ENCODE assay signal across 8 mouse cellular contexts in genomic region chr2:26140903-26141302, GRCm38 (mm10). TPM values are rescaled to one million over a fixed set of nuclear protein-coding genes. Genes with fewer than 3 reads are reported as not detected.
A peak's percentile ranks its signal among the peaks of the same experiment; 100 is the strongest.
DNase-seq lines count a peak whose midpoint lies in the region; ATAC-seq and TF ChIP-seq lines count a peak whose summit lies in the region.

No protein-coding gene starts in this region.

- no peak for TF ChIP-seq POLR2A in CH12.LX (IDR thresholded peaks at IDR 0.05; ENCODE audit: low read depth, low read length)

- no peak for TF ChIP-seq EP300 in CH12.LX (IDR thresholded peaks at IDR 0.05; ENCODE audit: low read length)

- WGBS in heart, embryonic 11.5 days (ENCODE audit: insufficient replicate concordance) = 18% methylated on average over 6 of the region's 6 CpGs
- WGBS in forebrain, embryonic 11.5 days = 20% methylated on average over 6 of the region's 6 CpGs
- 18% methylated on average over 6 of the region's 6 CpGs for WGBS in liver, embryonic 12.5 days (ENCODE audit: insufficient replicate concordance)

- no peaks in the 10 kb centered on the region for H3K36me3 ChIP-seq in heart, embryonic 11.5 days (ENCODE audit: control insufficient read depth, insufficient read depth, low read length)
- peaks cover 10 to 33% of the 10 kb centered on the region in 2 experiments for H3K36me3 ChIP-seq in CH12.LX (replicated peaks in 1 of 2; ENCODE audit: control insufficient read depth in 1 of 2, insufficient read depth in 1 of 2, low read length in 1 of 2)
- H3K36me3 ChIP-seq in forebrain, embryonic 11.5 days (ENCODE audit: control insufficient read depth, insufficient read depth, low read length) = no peaks in the 10 kb centered on the region
- peaks cover 32% of the 10 kb centered on the region for H3K36me3 ChIP-seq in liver, embryonic 12.5 days

- dilution Hi-C loops in CH12.LX (cut with MboI; ENCODE audit: extremely low pct_ligation_motif_present, extremely low pct_unique_long_range_greater_than_20kb, low sequenced_read_pairs) = no loop called here

- H3K4me1 ChIP-seq in heart, embryonic 11.5 days (ENCODE audit: control insufficient read depth, insufficient read depth, low read length) = peaks cover 22% of the 10 kb centered on the region
- H3K4me1 ChIP-seq in CH12.LX (ENCODE audit: control insufficient read depth in 1 of 2, insufficient read depth in 2 of 2) = peaks cover 10 to 27% of the 10 kb centered on the region in 2 experiments
- peaks cover 13% of the 10 kb centered on the region for H3K4me1 ChIP-seq in forebrain, embryonic 11.5 days (replicated peaks; ENCODE audit: control insufficient read depth, insufficient read depth, low read length)
- H3K4me1 ChIP-seq in liver, embryonic 12.5 days = peaks cover 46% of the 10 kb centered on the region

- H3K9ac ChIP-seq in heart, embryonic 11.5 days (ENCODE audit: low read depth, low read length) = peak overlapping the region; percentile 96
- peak overlapping the region; percentile 40 for H3K9ac ChIP-seq in CH12.LX (ENCODE audit: insufficient read depth, low read depth)
- peak overlapping the region; percentile 74 for H3K9ac ChIP-seq in forebrain, embryonic 11.5 days (ENCODE audit: low read length)
- H3K9ac ChIP-seq in liver, embryonic 12.5 days = peak overlapping the region; percentile 96

- intact Hi-C loops in heart, postnatal 36 days (cut with DNase I) = loop anchor here (2.0 to 5.0 kb wide), 3 partner anchors 18 to 289 kb away; partner anchors contain the start of gene Nacc2

- no peak for TF ChIP-seq CTCF in CH12.LX (conservative IDR thresholded peaks at IDR 0.05 in 1 of 2, IDR thresholded peaks at IDR 0.05 in 1 of 2; ENCODE audit: low read depth in 2 of 2, low read length in 2 of 2)

- peak overlapping the region; percentile 94 for H3K27ac ChIP-seq in heart, embryonic 11.5 days (ENCODE audit: low read depth, low read length)
- no peak overlapping the region for H3K27ac ChIP-seq in CH12.LX (ENCODE audit: insufficient read depth, low read depth)
- H3K27ac ChIP-seq in forebrain, embryonic 11.5 days (ENCODE audit: low read depth, low read length) = no peak overlapping the region
- H3K27ac ChIP-seq in liver, embryonic 12.5 days = peak overlapping the region; percentile 88

- H3K4me2 ChIP-seq in heart, embryonic 11.5 days = peak overlapping the region; percentile 95
- H3K4me2 ChIP-seq in CH12.LX (ENCODE audit: insufficient read depth, low read depth, poor library complexity, severe bottlenecking) = peak overlapping the region; percentile 73
- peak overlapping the region; percentile 86 for H3K4me2 ChIP-seq in forebrain, embryonic 11.5 days (ENCODE audit: low read depth, low read length, severe bottlenecking)
- H3K4me2 ChIP-seq in liver, embryonic 12.5 days = peak overlapping the region; percentile 86

- TF ChIP-seq RAD21 in CH12.LX (IDR thresholded peaks at IDR 0.05; ENCODE audit: low read depth, low read length) = no peak

- H3K9me3 ChIP-seq in heart, embryonic 11.5 days (replicated peaks; ENCODE audit: control insufficient read depth, low read length) = no peaks in the 10 kb centered on the region
- H3K9me3 ChIP-seq in CH12.LX (replicated peaks; ENCODE audit: low read length) = no peaks in the 10 kb centered on the region
- H3K9me3 ChIP-seq in forebrain, embryonic 11.5 days (ENCODE audit: control insufficient read depth, low read length) = no peaks in the 10 kb centered on the region
- H3K9me3 ChIP-seq in liver, embryonic 12.5 days (replicated peaks) = no peaks in the 10 kb centered on the region

- H3K79me2 ChIP-seq in CH12.LX (replicated peaks; ENCODE audit: control insufficient read depth, extremely low read depth, insufficient read depth, poor library complexity, severe bottlenecking) = no peaks in the 10 kb centered on the region

- in situ Hi-C loops in CH12.LX (cut with MboI; ENCODE audit: low pct_ligation_motif_present, low pct_unique_long_range_greater_than_20kb, low sequenced_read_pairs) = loop anchor here (10.0 kb wide), 2 partner anchors 86 to 116 kb away; partner anchors contain the start of gene Ubac1

- H3K4me3 ChIP-seq in heart, embryonic 11.5 days (ENCODE audit: low read depth, low read length) = peak overlapping the region; percentile 89
- H3K4me3 ChIP-seq in CH12.LX (replicated peaks in 1 of 3; ENCODE audit: low read depth in 2 of 3, low read length in 2 of 3, poor library complexity in 1 of 3) = peak overlapping the region; percentile 86 to 95 (median 88)
- H3K4me3 ChIP-seq in forebrain, embryonic 11.5 days (ENCODE audit: low read depth, low read length) = peak overlapping the region; percentile 74
- peak overlapping the region; percentile 92 for H3K4me3 ChIP-seq in liver, embryonic 12.5 days

- DNase-seq in heart, postnatal 36 days = no peak
- DNase-seq in CH12.LX (ENCODE audit: extremely low read depth) = no peak
- no peak for DNase-seq in forebrain, embryonic 11.5 days (ENCODE audit: low spot score)
- peak; percentile 52 for DNase-seq in thymus, postnatal 4 days
- no peak for DNase-seq in embryo, embryonic 10.5 days (ENCODE audit: low spot score)
- DNase-seq in urinary bladder, postnatal 14 days (ENCODE audit: low spot score) = no peak

- no peak for ATAC-seq in heart, embryonic 11.5 days (replicated peaks; ENCODE audit: insufficient number of reproducible peaks, low FRiP score, low TSS enrichment)
- peak; percentile 5 for ATAC-seq in forebrain, embryonic 11.5 days (replicated peaks; ENCODE audit: low FRiP score)
- ATAC-seq in liver, embryonic 12.5 days = no peak

- no peaks in the 10 kb centered on the region for H3K27me3 ChIP-seq in heart, embryonic 11.5 days (ENCODE audit: control insufficient read depth, insufficient read depth, low read length)
- no peaks in the 10 kb centered on the region for H3K27me3 ChIP-seq in CH12.LX (replicated peaks)
- H3K27me3 ChIP-seq in forebrain, embryonic 11.5 days (ENCODE audit: control insufficient read depth, insufficient read depth, low read length) = no peaks in the 10 kb centered on the region
- no peaks in the 10 kb centered on the region for H3K27me3 ChIP-seq in liver, embryonic 12.5 days (replicated peaks)

TF ChIP-seq in CH12.LX, 34 proteins besides CTCF, POLR2A, EP300 and RAD21:
- TF ChIP-seq SMC3 (IDR thresholded peaks at IDR 0.05; ENCODE audit: low read depth, low read length) = no peak
- TF ChIP-seq MAFK (IDR thresholded peaks at IDR 0.05; ENCODE audit: insufficient replicate concordance, low read length) = no peak
- no peak for TF ChIP-seq SIN3A (IDR thresholded peaks at IDR 0.05; ENCODE audit: low read length)
- TF ChIP-seq ELF1 (IDR thresholded peaks at IDR 0.05; ENCODE audit: low read depth, low read length) = no peak
- TF ChIP-seq ZC3H11A (IDR thresholded peaks at IDR 0.05; ENCODE audit: low read depth, low read length) = no peak
- no peak for TF ChIP-seq POLR2AphosphoS2 (IDR thresholded peaks at IDR 0.05; ENCODE audit: low read depth, low read length)
- TF ChIP-seq ZMIZ1 (IDR thresholded peaks at IDR 0.05; ENCODE audit: low read depth, low read length) = no peak
- TF ChIP-seq MAZ (IDR thresholded peaks at IDR 0.05; ENCODE audit: low read depth, low read length) = no peak
- no peak for TF ChIP-seq E2F4 (IDR thresholded peaks at IDR 0.05; ENCODE audit: insufficient replicate concordance, low read depth, low read length)
- TF ChIP-seq BHLHE40 (IDR thresholded peaks at IDR 0.05; ENCODE audit: low read depth, low read length) = no peak
- TF ChIP-seq GABPA (IDR thresholded peaks at IDR 0.05; ENCODE audit: insufficient replicate concordance, low read depth, low read length) = no peak
- no peak for TF ChIP-seq TCF12 (IDR thresholded peaks at IDR 0.05; ENCODE audit: low read depth, low read length)
- no peak for TF ChIP-seq HCFC1 (IDR thresholded peaks at IDR 0.05; ENCODE audit: low read depth, low read length)
- no peak for TF ChIP-seq MYC (IDR thresholded peaks at IDR 0.05; ENCODE audit: low read depth, low read length)
- TF ChIP-seq IRF4 (IDR thresholded peaks at IDR 0.05; ENCODE audit: low read depth, low read length) = no peak
- TF ChIP-seq CHD1 (IDR thresholded peaks at IDR 0.05; ENCODE audit: low read depth, low read length) = no peak
- TF ChIP-seq KAT2A (IDR thresholded peaks at IDR 0.05; ENCODE audit: insufficient replicate concordance, low read length) = no peak
- no peak for TF ChIP-seq ZKSCAN1 (IDR thresholded peaks at IDR 0.05; ENCODE audit: borderline replicate concordance, low read depth, low read length)
- no peak for TF ChIP-seq CHD2 (IDR thresholded peaks at IDR 0.05; ENCODE audit: low read length)
- no peak for TF ChIP-seq MXI1 (IDR thresholded peaks at IDR 0.05; ENCODE audit: low read depth, low read length)

RNA-seq across cellular contexts. Expression of gene Nacc2, which starts 17.9 kb away (rescaled TPM):
- polyA plus RNA-seq in heart, embryonic 11.5 days (2014; fragmentation: Nextera tagmentation; extraction: Ambion mirVana) = 3.4 and 7.1 TPM in 2 replicates
- total RNA-seq in heart, postnatal 36 days (2021) = 10 to 100 TPM; 23.4 to 25.3 TPM
- 1.6 and 2.3 TPM in 2 replicates for total RNA-seq in CH12.LX (2012; rRNA removed)
- 0.59 and 0.88 TPM in 2 replicates for total RNA-seq in CH12.LX (2014; rRNA removed)
- polyA plus RNA-seq in CH12.LX (2012; ENCODE audit: insufficient read length, low read depth) = 1.1 TPM in 2 replicates
- 6.5 and 8.6 TPM in 2 replicates for polyA plus RNA-seq in forebrain, embryonic 11.5 days (2014; fragmentation: Nextera tagmentation; extraction: Ambion mirVana)
- 3.0 and 3.2 TPM in 2 replicates for polyA plus RNA-seq in liver, embryonic 12.5 days (2016; fragmentation: Nextera tagmentation; extraction: Ambion mirVana)

Comparison
In these comparisons a context has a peak if more than half of its experiments do, and no peak if none do; other contexts are left out.
1. H3K27ac ChIP-seq: peak in heart, embryonic 11.5 days (single experiment) and liver, embryonic 12.5 days (single experiment); none in CH12.LX (single experiment) and forebrain, embryonic 11.5 days (single experiment).
2. H3K9ac ChIP-seq: peak in every context shown above with its lines; median percentile 96 in heart, embryonic 11.5 days; 96 in liver, embryonic 12.5 days; 74 in forebrain, embryonic 11.5 days; 40 in CH12.LX.
3. Peak in every context shown above with its lines, with median percentiles within 50 percentile points of each other: H3K4me2 ChIP-seq and H3K4me3 ChIP-seq.